Mouse (Mus musculus) hematopoietic stem cell, adult 5-6 weeks (primary cell): ENCODE measurements around the gene Ntsr1. TPM values are rescaled to one million over a fixed set of nuclear protein-coding genes. Genes with fewer than 3 reads are reported as not detected.

ENCODE experiments used
- ATAC-seq, 2 experiments: fragments of 125-278 bp in 1 of 2; replicated peaks in 1 of 2; 2 replicates each; pipeline ENCODE4 v1.8.0; 2016 to 2017; ENCODE audit warnings: inconsistent platforms in 2 of 2, mild to moderate bottlenecking in 2 of 2, moderate number of reproducible peaks in 2 of 2, low read depth in 1 of 2, moderate TSS enrichment in 1 of 2; ENCODE audit not compliant: low FRiP score in 2 of 2, poor library complexity in 2 of 2, severe bottlenecking in 2 of 2, insufficient read depth in 1 of 2, low TSS enrichment in 1 of 2
- total RNA-seq: library from RNA; stranded (forward); fragments of 172-1452, 232-1000 nt; gene quantifications from 2 replicates; pipeline ENCODE4 v1.2.3, GENCODE M21; 2017

Ntsr1 gene
- total RNA-seq, 1 experiment from 2014 or later = not detected

DNA sequence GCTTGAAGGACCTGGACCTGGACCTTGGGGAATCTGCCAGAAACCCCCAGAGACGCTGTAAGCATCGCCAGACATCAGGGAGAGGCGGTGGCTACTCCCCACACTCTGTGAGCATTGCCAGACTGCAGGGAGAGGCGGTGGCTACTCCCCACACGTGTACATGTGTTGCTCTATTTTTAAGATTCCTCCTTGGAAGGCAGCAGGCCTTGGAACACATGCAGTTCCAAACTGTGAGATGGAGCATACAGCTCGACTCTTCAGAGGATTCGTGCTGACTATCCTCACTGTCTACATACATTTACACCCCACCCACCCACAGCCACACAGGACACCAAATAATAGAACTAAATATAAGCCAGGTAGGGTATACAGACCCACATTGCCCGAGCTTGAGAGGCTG lies 3.9 kb upstream of the Ntsr1 start:
- ATAC-seq = no peak

DNA sequence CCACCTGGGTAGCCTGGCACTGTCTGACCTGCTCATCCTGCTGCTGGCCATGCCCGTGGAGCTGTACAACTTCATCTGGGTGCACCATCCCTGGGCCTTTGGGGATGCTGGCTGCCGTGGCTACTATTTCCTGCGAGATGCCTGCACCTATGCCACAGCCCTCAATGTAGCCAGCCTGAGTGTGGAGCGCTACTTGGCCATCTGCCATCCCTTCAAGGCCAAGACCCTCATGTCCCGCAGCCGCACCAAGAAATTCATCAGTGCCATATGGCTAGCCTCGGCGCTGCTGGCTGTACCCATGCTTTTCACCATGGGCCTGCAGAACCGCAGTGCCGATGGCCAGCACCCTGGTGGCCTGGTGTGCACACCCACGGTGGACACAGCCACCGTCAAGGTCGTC lies 950 bp downstream of the Ntsr1 start:
- no peak for ATAC-seq

GRCm38 (mm10) chr2:180501217-180501967 lies 1.6 kb downstream of the Ntsr1 start:
- no peak for ATAC-seq

GRCm38 (mm10) chr2:180506281-180506680 lies 6.5 kb downstream of the Ntsr1 start:
- ATAC-seq = no peak

GRCm38 (mm10) chr2:180508455-180509115 lies 8.8 kb downstream of the Ntsr1 start:
- ATAC-seq = no peak

DNA sequence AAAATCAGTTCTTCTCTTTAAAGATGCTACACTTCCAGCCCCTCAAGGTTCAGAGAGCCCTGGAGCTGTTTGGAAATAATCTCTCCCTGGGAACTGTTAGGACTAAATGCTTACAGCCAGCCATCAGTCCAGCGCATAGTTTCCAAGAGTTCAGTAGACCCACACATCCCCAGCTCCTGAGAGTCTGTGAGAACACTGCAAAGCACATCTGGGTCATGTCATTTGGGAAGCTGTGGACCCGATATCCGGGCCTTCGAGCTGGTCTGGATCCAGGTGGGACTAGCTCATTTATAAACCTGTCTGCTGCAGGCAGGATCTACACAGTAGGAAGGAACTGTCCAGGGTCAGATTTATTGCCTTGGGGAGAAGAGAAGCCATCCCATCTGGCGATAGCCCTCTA lies 11.1 kb downstream of the Ntsr1 start:
- no peak for ATAC-seq

GRCm38 (mm10) chr2:180511875-180512661 lies 12.3 kb downstream of the Ntsr1 start:
- peak in 1 of 2 experiments; percentile 27; a peak in 2 of 4 replicates for ATAC-seq

GRCm38 (mm10) chr2:180513019-180513418 lies 13.2 kb downstream of the Ntsr1 start:
- no peak for ATAC-seq

GRCm38 (mm10) chr2:180513835-180514234 lies 14.1 kb downstream of the Ntsr1 start:
- no peak for ATAC-seq

GRCm38 (mm10) chr2:180521437-180522221 lies 21.9 kb downstream of the Ntsr1 start:
- no peak for ATAC-seq

DNA sequence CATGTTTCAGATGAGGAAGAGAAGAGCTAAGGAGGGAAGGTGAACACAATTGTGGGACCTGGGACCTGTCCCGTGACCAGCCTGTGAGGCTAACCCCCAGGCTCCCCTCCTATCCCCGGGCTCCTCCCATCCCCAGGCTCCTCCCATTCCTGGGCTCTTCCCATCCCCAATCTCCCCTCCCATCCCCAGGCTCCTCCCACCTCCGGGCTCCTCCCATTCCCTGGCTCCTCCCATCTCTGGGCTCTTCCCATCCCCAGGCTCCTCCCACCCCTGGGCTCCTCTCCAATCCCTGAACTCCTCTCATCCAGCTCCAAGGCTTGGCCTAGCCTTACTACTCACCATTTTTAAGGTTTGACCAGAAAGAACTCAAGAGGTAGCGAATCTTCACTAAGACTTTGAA lies 23.0 kb downstream of the Ntsr1 start:
- no peak for ATAC-seq

DNA sequence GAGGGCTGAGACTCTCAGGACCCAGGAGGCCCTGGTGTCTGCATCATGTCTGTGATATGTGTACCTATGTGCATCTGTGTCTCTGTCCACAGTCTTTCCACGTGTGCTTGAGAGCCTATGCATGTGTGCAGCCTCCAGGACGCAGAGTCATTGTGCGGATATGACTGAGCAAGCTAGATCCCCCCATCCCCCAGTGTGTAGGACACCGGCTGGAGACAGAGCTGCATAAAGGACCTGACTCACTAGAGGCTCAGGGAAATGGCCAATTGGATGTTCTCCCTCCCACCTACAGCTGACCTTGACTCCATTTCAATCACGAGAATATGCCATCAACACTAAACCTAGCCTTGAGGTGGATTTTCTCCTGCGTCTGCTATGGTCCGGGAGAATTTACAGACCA lies 27.7 kb downstream of the Ntsr1 start:
- no peak for ATAC-seq

GRCm38 (mm10) chr2:180527883-180528282 lies 28.1 kb downstream of the Ntsr1 start:
- no peak for ATAC-seq

DNA sequence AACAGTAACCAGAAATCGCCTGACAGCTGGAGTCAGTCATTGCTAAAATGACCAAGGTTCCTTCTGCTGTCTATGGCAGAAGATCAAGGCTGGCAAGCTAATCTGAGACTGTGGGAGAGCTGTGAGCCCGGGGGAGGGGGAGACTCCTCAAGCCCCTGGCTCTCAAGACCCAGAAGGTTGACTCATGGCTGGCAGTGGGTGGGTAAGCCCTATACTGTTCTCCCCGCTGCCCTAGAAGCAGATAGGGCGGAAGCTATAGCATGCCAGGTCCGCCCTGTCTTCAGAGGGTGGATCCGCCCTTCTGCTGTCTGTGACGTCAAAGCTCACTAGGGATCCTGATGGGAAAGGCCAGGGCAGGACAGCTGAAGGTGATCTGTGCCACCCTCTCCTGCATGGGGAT lies 30.4 kb downstream of the Ntsr1 start:
- ATAC-seq = no peak

DNA sequence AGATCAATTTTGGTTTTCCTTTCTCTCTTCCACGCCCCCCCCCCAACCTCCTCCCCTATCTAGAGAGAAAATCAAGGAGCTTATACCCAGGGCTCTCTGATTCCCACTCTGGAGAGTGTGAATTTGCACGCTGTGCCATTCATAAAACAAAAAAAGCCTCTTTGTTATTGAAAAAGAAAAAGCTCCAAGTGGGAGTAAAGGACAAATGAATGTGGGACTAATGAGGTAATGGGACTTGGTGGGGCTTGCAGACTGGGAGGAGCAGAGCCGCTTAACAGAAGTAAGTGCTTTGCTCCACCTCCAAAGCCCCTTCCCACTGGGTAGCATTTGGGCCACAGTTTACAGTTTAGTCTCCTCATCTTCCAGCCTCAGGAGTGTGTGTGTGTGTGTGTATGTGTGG lies 30.8 kb downstream of the Ntsr1 start:
- ATAC-seq = no peak

DNA sequence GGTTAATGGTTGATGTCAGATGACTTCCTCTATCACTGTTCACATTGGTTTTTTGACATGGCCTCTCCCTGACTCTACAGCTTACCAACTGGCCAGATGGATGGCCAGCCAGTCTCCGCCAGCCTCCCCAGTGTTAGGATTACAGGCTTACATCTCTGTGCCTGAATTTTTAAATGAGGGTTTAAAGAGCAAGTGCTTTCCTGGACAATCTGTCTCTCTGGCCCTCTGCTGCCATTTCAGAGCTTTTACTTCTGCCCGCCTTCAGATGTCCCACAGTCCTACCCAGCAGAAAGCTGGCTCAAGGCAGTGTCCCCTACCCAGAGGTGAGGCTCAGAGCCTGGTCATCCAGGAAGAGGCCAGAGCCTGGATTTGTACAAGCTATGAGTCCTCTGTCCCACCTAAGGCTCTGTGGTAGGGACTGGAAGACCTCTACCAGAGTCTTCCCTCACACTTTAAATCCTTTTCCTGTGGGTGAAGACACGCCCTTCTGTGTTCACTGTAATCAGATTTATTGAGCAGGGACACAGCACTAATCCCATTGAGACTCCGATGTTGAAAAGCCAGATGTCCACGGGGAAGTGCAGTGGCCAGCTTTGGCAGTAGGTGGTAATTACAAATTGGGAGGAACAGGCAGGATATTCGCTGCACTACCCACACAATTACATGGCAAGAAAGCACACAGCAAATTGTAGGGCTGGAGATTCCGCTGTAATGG lies 32.1 kb downstream of the Ntsr1 start:
- no peak for ATAC-seq

DNA sequence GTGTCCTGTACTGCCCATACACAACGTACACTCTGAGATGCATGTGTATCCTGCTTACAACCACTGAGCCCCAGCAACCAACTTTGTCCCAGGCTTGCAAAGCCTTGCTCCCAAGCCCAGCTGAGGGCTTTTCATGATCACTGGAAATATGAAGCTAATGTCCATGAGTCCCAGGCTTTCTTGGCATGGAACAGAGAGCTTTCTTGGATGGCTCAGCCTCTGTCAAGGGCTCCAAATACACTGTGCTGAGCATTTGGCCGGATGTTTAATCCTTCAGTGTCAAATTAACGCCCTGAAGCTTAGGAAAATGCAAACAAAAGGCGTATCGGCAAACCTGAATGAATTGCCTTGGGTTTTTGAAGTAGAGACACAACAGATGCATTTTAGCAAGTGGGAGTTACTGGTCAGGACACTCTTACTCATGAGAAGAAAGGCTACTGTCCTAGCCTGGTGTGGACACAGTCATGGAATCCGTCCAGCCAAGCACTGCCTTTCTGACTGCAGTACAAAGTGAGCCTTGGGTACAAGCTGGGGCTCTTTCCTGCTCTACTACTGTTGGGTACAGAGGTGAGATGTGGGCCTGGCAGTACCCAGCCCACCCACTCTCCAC lies 32.7 kb downstream of the Ntsr1 start:
- ATAC-seq = no peak
